Mouse (Mus musculus): ENCODE data around the gene Arhgef16.
A peak's percentile ranks its signal among the peaks of the same experiment; 100 is the strongest.

The Arhgef16 gene

GRCm38 (mm10) chr4:154293735-154294201, 7.7 kb downstream of the Arhgef16 start:
- DNase-seq (ENCODE audit: low spot score in 2 of 2) = no peak

DNA sequence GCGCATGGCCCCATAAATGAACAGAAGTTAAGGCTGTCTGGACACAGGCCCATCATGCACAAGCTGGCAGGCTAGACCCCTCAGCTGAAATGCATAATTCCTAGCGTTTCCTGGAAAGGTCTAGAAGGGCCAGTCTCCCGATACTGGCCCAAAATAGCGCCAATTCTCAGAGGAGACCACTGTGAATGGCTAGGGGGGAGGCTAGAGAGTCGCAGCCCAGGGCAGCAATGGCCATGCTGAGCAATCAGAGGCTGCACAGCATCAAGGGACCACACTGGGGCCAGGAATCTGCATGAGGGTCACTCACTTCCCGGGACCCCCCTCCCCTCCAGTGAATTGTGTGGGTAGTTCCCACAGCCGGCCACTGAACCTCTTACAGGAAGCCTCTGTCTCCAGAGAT, 17.8 kb downstream of the Arhgef16 start:
- DNase-seq (ENCODE audit: low spot score in 2 of 2) = no peak

- DNase-seq (ENCODE audit: low spot score in 2 of 2) = no peak
Observed at GRCm38 (mm10) chr4:154279481-154279880, 22.0 kb downstream of the Arhgef16 start.

- DNase-seq (ENCODE audit: low spot score in 2 of 2) = peak; percentile 14 to 41
Observed at GRCm38 (mm10) chr4:154273000-154273399, 28.5 kb downstream of the Arhgef16 start.

DNA sequence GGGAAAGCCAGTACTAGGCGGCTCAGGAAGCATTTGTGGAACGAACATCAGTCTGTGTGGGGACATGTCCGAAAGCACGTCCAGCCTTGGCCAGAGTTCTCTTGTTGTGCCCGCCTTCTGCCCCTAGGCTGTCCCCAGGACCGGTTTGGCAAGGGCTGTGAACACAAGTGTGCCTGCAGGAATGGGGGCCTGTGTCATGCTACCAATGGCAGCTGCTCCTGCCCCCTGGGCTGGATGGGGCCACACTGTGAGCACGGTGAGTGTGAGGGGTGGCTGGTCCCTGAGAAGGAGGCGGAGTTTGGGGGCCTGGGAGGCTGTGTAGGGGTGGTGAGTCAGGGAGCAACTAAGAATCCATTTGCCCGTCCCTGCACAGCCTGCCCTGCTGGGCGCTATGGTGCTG, 32.0 kb downstream of the Arhgef16 start:
- DNase-seq (ENCODE audit: low spot score in 2 of 2) = no peak

GRCm38 (mm10) chr4:154267511-154267910, 34.0 kb downstream of the Arhgef16 start:
- DNase-seq (ENCODE audit: low spot score in 2 of 2) = no peak

DNA sequence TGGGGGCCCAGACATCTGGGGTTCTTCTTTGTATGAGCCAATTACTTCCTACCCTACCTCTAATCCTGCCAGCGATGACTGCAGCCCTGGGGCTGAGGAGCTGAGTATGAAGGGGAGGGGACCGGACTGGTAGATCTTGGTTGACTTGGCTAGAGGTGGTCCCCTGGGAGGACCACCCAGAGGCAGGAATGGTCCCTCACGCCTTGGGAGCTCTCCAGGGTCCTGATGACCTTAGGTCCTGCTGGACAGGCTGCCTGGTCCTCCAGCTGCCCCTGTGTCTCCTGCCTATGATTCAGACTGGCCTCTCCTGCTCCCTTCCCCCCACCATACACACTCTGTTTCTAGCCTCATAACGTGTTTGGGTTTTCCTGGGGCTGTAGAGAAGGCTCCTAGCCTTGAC, 39.4 kb downstream of the Arhgef16 start:
- no peak for DNase-seq (ENCODE audit: low spot score in 2 of 2)

GRCm38 (mm10) chr4:154260755-154261154, 40.7 kb downstream of the Arhgef16 start:
- DNase-seq (ENCODE audit: low spot score in 2 of 2) = no peak

GRCm38 (mm10) chr4:154252537-154253255, 48.8 kb downstream of the Arhgef16 start:
- DNase-seq (ENCODE audit: low spot score in 2 of 2) = peak in 1 of 2 experiments; percentile 59

DNA sequence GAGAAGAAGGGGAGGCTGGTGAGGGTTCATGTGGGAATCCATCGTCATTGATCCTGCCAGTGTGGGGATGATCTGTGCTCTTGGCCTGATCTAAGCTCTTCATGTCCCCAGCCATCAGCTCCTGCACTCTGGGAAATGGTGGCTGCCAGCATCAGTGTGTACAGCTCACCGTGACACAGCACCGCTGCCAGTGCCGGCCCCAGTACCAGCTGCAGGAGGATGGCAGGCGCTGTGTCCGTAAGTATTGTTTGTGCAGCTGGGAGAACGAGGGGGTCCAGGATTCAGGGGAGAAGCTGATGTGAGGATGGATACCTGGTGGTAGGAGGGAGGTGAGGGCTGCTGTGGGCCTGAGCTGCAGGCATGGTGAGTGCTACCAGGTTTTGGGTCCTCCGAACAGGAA, 52.2 kb downstream of the Arhgef16 start:
- no peak for DNase-seq (ENCODE audit: low spot score in 2 of 2)

GRCm38 (mm10) chr4:154248092-154248805, 53.2 kb downstream of the Arhgef16 start:
- no peak for DNase-seq (ENCODE audit: low spot score in 2 of 2)

DNA sequence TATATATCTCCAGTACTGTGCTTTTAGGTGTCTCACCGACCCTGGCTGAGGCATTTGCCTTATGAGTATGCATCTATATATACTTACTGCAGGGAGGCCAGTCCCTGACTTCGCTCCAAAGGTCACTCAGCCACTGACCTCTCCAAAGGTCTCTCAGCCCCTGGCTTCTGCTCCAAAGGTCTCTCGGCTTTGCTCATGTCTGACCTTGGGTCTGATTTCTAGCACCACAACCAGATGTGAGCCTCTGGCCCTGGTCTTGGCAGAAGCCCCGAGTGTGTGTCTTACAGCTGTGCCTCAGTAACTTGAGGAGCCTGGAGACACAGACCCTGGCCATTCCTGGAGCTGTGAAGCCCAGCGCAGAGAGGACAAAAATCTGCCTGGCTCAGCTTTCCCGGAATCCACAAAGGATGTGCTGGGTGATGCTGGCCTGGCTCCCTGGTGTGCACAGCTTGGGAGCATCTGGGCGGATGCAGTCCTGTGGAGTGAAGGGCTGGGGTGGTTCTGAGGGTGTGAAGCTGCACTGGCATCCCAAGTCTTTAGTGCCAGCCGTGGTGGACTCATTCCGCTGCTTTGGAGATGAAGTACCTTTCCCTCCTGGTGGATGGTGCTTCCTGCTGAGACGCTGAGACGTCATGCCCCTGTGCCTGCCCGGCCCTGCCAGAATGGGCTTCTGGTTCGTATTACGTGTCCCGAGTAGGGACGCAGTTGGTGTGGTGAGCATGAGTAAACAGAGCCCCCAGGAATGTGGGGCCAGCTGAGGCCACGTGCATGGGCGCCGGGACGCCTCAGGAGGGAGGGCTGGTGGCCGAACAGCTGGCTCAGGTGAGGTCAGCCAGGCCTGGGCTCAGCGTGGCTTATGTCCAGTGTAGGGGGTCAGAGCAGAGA, 54.0 kb downstream of the Arhgef16 start:
- no peak for DNase-seq (ENCODE audit: low spot score in 2 of 2)

GRCm38 (mm10) chr4:154246115-154247040, 55.1 kb downstream of the Arhgef16 start:
- peak in 1 of 2 experiments; percentile 66 for DNase-seq (ENCODE audit: low spot score in 2 of 2)

- no peak for DNase-seq (ENCODE audit: low spot score in 2 of 2)
Observed at GRCm38 (mm10) chr4:154245342-154245741, 56.1 kb downstream of the Arhgef16 start.

DNA sequence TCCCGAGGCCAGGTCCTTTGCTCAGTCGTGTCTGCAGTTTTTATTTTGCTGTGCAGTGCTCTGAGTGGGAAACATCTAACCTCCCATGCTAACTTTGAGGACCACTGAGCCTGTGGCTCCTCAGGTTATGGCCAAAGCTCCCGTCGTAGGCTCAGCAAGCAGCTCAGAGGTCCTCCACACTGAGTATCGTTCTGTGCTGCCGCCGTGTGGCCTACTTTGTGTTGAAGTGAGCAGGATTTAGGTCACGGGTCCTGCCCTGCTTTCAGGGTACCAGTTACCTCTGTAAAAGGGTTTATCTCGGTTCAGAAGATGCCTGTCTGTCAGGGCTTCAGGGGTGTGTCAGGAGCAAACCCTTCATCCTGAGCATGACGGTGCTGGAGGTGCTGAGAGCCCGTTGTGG, 60.9 kb downstream of the Arhgef16 start:
- no peak for DNase-seq (ENCODE audit: low spot score in 2 of 2)

GRCm38 (mm10) chr4:154239199-154239598, 62.3 kb downstream of the Arhgef16 start:
- no peak for DNase-seq (ENCODE audit: low spot score in 2 of 2)

- no peak for DNase-seq (ENCODE audit: low spot score in 2 of 2)
Observed at GRCm38 (mm10) chr4:154237306-154237705, 64.2 kb downstream of the Arhgef16 start.

DNA sequence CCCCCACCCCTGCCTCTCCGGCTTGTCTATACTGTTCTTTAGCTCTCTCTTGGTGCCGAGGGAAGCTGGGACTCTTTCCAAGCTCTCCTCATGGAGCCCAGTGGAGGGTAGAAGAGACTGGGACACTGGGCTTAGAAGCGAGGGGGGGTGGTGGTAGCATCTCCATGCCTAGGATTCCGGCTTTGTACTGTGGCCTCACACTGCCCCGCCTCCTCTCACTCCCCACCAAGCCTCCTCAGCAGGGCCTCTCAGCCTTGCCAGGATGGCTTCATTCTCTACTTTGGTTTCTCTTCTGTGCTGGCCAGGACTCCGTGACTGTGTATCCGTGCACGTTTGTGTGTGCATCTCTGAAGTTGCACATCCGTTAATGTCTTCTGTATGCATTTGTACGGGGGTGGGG, 64.6 kb downstream of the Arhgef16 start:
- no peak for DNase-seq (ENCODE audit: low spot score in 2 of 2)

DNA sequence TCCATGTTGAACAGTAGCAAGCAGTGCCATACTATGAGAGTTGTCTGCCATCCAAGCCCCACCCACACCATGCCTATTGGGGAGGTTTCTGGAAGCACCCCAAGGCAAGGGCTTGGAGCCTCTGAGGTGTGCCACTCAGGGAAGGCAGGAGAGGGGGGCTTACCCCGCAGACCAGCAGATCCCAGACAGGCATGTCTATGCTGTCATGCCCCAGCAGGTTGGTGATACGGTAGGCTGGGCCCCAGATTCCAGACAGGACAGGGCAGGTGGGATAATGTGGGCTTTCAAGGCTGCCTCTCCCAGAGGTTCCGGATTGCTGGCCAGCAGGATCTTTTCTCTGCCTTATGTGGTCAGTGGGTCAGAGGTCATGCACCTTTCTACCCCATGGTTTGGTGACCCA, 65.5 kb downstream of the Arhgef16 start:
- no peak for DNase-seq (ENCODE audit: low spot score in 2 of 2)

GRCm38 (mm10) chr4:154232295-154232694, 69.2 kb downstream of the Arhgef16 start:
- DNase-seq (ENCODE audit: low spot score in 2 of 2) = no peak

DNA sequence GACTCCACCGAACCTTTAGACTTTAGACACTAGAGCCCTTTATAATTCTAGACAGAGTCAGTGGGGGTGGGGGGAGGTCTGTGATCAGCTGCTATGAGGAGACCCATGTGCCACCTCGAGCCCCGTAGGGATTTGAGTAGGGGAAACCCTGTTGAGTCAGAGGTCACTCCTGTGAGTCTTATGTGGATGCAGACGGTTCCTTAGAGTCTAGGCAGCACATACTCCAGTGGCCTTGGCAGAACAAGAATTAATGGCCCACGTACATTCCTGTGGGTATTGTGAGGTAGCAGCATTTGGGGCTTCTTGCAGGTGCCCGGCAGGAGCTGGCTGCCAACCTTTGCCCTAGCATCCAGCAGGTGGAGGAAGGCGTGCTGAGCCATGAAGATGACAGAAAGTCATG, 70.1 kb downstream of the Arhgef16 start:
- DNase-seq (ENCODE audit: low spot score in 2 of 2) = no peak
